Mouse (Mus musculus) heart, adult 2 months (tissue): ENCODE measurements around the gene Des.

ENCODE experiments used
- CTCF ChIP-seq: fragments of 200-600 bp; IDR thresholded peaks from 2 replicates; pipeline ENCODE4 v1.8.1; 2022; ENCODE audit warnings: antibody characterized with exemption, mild to moderate bottlenecking, moderate library complexity
- EP300 ChIP-seq: fragments of 200-500 bp; IDR thresholded peaks from 2 replicates; pipeline ENCODE4 v1.6.1; 2011; ENCODE audit warnings: low read depth, low read length, control low read depth; ENCODE audit not compliant: insufficient read depth

- TF ChIP-seq EP300, result no peak
- no peak for TF ChIP-seq CTCF
These were observed 25.1 kb downstream of the Des start for GRCm38 (mm10) chr1:75385142-75385730.
